Mouse (Mus musculus): ENCODE data around the gene Macrod2.

Macrod2 gene

DNA sequence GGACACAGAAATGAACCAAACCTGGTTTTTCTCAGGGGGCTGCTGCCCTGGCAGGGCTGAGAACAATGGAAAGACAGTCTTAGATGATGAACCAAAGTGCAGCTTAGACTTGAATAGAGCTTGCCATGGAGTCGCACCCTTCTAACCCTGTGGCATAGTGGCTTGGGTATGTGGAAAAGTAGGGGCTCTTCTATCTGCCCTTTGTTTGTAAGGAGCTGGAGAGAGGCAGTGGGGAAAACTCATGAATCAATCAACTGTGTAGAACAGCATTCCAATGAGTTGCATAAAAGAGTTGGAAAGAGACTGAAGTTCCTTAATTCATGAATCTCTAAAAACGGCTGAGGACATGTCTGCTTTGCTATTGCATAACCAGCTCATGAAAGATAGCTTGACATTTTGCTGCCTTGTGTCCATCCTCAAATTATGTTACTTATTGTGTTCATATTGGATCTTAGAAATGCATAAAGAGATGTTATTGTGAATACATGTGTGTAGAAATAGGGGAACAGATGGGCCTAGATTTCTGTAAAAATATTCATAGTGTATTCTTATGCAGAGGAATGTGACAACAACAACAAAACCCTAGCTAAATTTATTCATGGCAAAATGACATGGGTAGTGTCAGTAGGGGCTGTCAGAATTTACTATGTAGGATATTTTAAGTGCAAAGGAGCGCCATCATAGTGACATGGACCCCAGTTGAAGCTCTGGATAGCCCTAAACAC, 197.6 kb downstream of the Macrod2 start:
- DNase-seq: no peak

DNA sequence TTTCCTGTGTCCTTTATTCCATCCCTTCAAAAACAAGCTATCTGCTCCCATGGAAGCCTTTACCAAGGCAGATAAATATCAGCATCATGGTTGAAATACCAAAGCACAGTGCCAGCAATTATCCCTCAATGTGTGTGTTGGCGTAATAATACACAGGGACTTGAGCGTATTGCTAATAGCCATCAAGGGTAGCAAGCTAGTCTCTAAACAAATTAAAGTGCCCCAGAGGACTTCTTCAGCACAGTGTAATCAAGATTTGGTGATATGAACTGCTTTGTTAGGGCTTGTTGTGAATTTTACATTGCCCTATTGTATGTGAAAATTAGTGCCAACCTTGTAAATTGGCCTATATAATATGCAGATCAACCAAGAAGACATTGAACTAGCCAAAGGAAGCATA, 201.8 kb downstream of the Macrod2 start:
- DNase-seq: no peak

DNA sequence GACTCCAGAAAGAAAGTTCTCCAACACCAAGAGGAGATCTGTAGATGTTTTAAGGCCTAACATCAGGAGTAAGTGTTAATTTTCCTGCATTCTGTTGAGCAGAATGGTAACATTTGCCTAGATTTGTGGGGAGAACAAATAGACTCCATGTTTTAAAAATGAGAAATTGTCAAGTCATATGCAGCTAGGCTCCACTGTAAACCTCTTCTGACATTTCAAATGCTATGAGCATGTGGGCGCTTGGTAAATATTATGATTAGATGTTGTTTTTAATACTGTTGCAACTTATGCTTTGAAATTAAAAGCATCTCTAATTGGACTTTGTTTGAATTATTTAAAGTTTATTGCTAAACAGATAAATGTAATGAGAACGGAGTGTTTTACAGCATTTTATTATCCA, 220.3 kb downstream of the Macrod2 start:
- DNase-seq: no peak

DNA sequence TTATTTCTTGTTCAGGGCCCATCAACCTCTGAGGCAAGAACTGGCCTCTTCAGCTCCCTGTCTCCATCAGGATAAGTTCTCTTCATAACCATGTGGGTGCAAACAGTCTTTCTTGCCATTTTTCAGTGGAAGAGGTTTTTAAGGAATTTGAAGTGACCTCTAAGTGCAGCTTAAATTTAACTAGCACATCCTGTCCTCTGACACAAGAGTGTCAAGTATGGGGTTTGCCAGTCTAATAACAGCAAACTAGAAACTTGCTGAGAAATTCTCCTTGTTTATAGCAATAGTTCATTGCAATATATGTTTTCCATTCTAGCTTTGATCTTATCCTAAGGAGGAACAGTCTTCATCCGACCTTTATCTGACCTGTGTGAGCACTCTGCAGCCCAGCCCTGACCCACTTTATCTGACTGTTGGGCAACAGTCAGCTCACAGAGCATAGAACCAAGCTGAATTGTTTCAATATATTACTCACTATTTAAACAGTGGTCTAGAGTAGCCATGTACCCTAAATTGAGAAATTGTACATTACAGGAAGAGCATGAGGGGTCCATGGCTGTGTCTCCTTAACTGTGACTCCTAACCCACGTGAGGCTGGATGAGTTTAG, 226.7 kb downstream of the Macrod2 start:
- DNase-seq: no peak

DNA sequence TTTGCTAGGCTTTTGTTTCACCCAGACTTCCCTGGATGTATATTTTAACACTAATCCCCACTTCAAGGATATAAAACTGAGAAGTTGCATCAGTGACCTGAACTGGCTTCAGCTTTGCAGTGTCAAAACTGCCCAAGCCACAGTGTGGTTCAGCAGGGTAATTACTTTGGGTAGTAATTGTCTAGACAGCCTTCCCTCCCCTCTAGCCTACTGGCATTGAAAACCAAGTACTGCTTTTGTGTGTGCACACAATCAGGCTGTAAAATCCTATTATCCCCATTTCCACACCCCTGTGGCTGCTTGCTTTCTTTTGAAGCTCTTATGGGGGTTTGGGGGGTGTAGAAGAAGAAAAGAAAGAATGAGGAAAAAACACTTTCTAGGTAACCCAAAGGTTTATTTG, 258.4 kb downstream of the Macrod2 start:
- no peak for DNase-seq

DNA sequence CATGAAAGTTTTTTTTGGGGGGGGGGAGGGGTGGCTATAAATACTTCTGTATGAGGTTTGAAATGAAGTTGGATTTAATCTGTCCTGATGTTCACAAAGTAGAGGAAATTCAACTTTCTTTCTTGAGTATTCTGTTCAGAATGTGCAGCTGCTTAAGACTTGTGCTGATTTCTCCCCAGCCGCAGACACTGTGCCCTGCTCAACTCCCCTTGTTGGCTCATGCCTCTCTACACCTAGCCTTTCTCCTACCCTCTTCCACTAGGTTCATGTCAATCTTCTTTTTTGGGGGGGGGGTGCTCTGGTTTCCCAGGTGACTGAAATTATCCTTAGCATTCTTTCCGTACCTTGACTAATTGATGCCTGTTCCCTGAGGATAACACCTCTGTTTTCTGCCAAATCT, 258.9 kb downstream of the Macrod2 start:
- no peak for DNase-seq

DNA sequence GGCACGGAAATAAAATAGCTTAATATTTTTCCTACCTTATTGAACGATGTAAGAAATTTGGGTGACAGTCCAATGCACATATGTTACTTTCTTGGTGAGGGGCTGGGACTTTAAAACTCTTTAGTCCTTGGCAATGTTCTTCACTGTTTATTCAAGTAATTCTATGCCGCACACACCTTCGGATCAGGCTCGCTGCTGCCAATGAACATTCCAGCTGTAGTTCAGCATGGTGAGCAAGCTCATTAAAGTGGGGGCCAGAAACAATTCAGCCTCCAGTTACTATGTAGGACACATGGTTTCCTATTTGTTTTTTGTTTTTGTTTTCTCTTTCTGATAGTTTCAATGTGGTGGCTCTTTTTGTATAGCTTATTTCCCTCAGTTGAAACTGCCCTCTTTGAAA, 267.6 kb downstream of the Macrod2 start:
- no peak for DNase-seq

DNA sequence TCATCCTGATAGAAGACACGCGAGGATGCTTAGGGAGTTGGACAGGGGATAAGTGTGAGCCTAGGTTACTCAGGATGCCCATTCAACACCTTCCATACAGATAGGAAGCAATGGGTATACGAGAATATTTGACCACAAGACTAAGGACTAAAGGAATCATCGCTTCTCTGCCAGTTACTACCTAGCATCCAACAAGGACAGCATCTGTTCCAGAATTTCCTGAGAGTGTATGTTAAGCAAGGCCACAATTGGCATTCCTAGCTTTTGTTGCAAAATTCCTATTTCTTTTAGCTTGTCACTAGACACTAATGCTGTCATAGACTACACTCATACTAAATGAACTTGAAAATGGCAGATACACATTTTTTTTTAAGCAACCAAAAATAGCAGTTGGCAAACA, 269.3 kb downstream of the Macrod2 start:
- no peak for DNase-seq

DNA sequence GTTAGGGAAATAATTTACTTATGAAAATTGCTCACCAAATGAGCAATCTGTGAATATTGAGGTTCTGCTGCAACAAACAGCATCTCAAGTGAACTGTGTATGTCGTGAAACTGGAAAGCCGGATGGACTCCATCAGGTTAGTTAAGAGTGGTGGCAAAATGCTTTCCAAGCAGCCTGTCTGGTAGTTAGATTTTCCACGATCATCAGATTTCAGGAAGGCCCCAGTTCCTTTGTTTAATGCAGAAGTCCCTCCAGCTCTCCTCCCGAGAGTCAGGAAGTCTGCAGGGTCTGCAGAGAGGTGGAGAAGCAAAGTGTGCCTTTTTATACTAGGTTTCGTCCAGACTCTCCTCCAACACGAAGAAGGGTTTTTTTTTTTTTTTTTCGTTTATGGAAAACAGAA, 271.7 kb downstream of the Macrod2 start:
- no peak for DNase-seq

DNA sequence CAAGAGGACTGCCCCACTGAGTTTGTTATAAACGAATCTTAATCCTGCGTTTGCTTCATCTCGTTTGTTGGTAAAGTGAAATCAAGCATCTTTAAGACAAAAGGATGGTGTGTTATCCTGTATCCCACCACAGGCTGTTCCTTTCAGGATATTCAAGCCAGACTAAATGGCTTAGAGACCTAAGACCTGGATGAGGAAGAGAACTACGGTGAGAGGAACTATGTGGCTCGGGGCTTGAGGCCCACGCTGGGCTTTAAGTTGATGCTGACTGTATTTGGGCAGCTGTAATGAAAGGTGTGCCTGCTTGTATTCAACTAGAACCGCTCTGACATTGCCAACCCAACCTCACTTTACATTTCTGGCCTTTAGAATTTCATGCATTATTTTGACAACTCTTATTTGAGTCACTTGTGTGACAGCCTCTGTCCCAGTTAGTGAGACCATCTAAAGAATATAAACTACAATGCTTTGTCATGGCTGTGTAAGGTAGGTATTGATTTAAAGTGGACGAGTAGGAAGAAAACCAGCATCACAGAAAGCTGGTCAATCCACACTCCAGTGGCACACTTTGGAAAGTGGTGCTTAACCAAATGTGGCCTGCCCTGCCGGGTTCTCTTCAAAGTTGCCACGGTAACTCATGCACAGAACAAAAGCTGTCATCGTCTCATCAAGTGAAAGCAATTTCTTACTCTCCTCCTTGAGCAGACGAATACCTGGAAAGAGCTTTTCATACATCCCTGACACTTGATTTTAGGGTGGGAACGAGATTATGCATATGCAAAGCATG, 272.3 kb downstream of the Macrod2 start:
- DNase-seq: no peak

DNA sequence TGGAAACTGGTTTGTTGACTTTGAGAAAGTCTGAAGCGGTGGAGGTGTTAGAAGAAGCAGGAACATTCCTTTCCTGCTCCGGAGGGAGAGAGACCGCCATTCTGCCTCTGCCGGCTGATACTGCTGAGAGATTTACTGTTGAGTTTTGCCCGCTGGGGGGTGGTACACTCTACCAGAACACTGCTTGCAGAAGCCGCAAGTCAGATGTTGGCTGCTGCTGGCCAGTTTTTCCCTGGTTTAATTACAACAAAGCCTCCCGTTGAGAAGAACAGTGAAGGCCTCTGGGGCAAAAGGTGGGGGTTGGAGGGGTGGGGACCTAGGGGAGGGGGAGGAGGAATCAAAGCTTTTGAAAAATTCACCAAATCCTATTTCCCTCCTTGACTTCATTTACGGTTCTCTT, 273.2 kb downstream of the Macrod2 start:
- peak; percentile 32 to 79 for DNase-seq

DNA sequence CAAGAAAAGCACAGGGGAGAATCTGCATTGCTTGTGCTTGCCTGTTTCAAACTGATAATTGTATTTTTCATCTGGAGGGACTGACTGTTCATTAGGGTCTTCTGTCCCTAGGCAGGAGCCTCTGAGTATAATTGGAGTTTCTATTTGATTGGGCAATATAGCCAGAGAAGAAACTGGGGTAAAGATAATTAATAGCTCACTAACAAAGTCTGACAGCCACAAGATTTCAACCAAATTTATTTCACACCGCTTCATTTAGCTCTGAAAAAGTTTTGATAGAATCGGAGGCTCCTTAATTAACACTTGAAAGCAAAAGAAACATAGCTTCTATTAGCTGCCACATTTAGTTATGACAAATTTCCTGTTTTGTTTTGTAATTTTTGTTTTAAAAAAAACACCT, 274.0 kb downstream of the Macrod2 start:
- no peak for DNase-seq

DNA sequence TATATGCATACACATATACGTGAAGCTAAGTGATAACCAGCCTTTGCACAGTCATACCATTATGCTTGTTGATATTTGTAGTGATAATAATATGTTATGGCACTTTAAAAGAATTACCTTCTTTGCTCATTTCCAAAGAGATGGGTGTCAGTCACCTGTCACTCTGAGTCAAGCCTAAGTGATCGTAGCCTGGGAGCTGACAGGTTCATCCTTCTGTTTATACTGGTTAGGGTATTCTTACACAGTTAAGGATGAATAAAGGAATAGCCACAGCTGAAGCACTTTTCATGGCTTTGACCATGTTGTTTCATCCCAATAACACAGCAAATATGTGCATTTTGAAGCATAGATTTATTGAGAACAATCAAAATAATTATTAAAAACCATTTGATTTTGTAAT, 274.7 kb downstream of the Macrod2 start:
- no peak for DNase-seq

DNA sequence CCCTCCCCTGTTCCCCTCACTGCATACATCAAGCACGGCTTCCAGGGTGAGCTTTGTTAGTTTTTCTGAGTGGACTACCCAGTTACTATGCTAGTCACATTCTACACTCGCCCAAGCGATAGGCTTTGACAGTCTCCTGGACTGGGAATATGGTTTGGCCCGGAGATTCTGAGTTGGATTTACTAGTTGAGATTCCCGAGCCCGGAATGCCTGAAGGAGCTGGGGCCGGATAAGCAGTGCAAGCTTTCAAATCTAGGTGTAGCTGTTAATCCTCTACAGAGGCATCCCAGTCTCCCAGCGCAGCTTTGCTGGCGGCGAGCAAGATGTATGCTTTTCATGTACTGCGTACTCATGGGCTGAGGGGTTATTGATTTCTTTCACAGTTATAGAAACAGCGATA, 275.3 kb downstream of the Macrod2 start:
- DNase-seq: peak in 1 of 2 experiments; percentile 13

DNA sequence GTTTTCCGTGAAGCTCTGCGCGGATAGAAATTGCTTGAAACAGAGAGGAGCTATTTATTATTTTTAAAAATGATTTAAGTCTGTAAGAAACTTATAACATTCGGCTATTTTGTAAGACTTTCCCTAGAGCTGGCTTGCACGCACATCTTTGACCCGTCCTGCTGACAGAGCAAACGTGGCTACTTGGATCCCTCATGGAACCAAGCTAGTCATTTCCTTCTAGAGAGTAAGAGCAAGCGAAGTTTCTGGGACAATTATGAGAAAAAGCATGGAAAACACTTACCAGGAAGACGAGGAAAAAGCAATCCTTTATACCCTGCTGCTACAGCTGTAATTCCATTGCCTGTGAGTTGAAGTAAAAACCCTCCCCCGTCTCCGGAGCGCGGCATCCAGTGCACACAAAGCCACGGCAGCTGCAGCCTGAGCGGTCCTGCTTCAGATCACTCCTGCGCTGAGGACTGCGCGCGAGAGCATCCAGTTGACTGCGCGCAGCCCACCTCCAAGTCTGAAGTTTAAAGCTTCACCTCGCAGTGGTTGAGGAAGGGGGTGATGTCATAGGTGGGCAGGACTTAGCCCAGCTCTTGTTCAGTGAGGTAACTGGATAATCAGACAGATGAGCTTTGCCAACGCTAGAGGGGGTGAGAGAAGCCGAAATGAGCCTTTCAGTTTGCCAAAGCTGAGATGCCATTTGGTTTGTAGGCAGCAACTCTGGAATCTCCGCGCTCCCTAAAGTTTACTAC, 276.0 kb downstream of the Macrod2 start, which contains the start of gene Flrt3:
TSS of gene Flrt3 (minus strand) at position 507 of the 740 bp plus-strand sequence.
- peak; percentile 88 to 91 for DNase-seq

DNA sequence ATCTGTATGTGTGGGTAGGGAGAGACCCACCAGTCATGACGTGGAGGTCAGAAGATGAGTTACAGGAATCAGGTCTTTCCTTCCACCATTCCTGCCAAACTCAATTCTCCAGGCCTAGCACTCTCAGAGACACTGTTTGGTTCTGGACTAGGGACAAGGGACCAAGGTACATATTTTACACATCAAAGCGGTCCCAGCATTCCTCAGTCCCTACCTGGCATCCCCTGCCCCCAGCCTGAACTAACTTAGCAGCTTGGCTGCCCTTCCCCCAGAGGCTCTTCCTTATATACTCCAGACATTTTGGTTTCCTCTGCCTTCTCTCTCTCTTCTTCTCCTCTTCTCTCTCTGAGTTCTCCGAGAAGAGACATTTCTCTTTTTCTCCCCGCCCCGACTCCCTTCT, 278.4 kb downstream of the Macrod2 start:
- DNase-seq: no peak

DNA sequence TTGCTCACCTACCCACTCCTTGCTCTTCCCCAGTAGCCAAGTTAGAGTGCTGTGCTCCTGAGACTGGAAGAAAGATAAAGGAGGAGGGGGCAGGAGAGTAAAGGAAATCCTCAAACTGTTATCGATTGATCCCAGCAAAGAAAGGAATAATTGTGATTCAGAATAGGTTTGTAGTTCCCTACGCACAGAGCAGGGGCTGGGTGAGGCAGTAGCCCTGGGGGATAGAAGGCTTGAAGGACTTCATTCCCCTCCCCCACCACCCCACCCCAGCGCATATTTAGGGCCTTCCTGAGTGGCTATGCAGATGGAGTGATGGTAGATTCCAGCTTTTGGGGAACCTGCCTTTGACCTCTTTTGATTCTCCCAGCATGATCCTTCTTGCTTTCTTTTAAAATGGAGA, 281.6 kb downstream of the Macrod2 start:
- no peak for DNase-seq

DNA sequence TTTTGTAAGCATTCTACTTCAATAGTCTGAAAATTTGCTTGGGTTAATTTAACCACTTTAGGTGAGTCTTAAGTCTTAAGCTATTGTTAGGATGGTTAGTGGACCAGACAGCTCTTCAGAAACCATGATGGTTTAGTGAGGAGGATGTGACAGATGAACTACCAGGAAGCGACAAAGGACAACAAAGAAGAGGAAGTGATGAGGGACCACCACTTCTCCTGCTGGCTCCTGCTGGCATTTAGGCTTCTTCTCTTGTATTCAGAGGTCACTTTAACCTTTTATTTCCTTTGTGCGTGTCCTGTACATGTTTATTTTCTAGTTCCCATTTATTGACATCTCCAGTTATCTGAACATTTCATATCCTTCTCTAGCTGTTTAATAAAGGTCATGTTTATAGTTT, 295.8 kb downstream of the Macrod2 start:
- no peak for DNase-seq

DNA sequence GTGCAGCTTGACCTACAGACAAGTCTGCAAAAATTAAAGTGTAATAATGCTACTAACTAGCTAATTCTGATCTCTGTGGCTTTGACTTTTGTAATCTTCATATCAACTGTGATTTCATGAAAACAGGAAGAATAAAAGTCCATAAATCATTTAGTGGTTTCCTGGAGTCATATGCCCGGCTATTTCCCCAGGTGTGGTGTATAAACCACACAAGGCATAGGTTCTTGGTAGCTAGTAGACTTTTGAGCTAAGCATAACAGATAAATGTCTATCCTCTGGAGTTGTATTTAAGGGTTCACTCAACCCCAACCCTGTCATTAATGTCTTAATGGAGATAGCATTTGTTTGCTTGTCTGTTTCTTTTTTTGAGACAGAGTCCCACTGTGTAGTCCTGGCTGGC, 296.3 kb downstream of the Macrod2 start:
- no peak for DNase-seq

DNA sequence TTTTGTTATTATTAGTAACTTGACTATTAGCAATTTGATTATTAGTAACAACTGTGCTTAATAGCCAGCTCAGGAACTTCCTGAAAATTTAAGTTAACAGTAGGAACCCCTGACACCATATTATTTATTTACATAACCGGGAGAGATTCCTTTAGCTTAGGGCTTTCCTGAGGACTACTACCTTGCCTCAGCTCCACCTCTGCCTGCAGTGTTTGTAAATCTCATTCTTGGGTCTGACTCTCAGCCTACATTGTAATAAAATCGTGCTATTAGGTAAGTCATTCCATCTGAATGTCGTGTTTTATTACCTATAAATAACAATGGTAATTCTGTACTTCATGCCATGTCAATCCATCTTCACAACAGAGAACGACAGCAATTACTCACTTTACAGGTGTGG, 297.4 kb downstream of the Macrod2 start:
- DNase-seq: no peak

DNA sequence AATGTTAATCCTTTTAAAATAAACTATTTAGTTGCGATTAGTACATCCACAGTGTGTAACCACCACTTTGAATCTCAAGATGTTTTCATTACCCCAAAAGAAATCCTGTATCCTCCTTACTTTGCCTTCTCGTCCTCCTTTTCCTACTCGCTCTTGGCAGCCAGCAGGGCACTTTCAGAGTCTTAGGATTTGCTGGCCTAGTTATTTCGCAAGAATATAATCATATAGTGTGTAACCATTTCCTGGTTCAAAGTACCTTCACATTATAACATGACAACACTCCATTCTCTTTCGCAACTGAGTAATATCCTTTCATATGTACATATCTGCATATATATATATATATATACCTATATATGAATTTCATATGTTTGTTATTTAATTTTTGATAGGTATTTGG, 298.7 kb downstream of the Macrod2 start:
- no peak for DNase-seq

DNA sequence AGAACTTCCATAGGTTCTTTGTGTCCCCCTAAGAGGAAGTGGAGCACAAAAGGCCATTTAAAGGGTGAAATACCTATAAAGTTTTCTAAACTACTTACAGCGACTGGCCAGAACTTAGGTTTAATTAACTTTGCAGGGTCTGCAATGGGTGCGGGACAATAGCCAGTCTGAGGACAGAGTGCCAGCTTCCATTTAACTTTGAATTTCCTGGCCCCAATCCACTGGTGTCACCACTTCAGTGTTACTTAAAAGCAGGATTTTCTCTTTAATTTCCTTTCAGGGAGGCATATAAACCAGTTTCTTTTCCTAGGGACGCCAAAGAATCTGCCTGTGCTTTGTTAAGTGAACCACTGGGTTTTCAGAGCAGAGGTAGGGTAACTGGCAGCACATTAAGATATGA, 303.5 kb downstream of the Macrod2 start:
- DNase-seq: no peak

DNA sequence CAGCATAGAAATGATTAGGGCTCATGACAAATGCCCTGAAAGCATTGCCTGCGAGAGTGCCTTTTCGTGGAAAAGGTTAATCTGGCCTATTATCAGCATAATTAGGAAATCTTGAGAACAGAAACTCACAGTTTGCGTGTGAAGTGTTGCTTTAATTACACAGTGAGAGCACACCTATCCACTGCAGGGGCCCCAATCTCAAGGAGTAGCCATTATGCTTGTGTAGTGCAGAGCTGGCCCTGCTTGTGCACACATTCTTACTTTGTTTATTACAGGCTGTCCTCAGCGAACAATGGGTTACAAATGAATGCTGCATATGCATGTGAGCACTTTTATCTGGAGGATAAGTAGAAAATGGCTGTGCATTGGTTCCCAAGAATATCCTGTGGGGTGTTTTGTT, 308.3 kb downstream of the Macrod2 start:
- no peak for DNase-seq
